Comparison of ENCODE assay signal across 33 mouse cellular contexts in the genomic region with DNA sequence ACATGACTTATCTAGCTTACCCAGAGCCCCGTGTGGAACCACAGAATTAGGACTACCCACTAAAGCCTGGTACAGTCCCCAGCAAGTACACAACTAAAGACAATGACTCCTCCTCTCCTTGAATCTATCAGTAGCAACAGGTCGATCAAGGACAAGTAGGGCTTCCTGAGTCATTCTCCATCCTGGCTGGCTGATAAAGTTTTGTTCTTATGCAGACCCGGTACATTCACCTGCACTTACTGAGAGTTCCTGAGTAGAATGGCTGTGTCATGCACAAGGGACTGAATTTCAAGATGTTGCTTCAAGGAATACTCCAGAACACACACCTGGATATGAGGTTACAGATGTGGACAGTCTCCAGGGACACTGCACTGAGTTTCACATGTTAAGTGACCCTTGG. TPM values are rescaled to one million over a fixed set of nuclear protein-coding genes. Genes with fewer than 3 reads are reported as not detected.
"Had no signal": no experiment of that assay in that cellular context is flagged by ENCODE, and none has a peak within 500 bp of the region (broad histone marks: within the 10 kb centered on the region; RNA-seq: fewer than 3 reads in every experiment).

No protein-coding gene starts in this region.

- DNase-seq: cerebellum, adult 9-11 months; cerebellum, postnatal 10 days; cerebellum, postnatal 14 days; cerebellum, postnatal 25 days; cerebellum, postnatal 36 days; embryo, embryonic 11 days; forebrain, postnatal 0 days; gastrocnemius, adult 2 months; gastrocnemius, postnatal 10 days; gastrocnemius, postnatal 14 days; gastrocnemius, postnatal 25 days; gastrocnemius, postnatal 36 days; heart, adult 11 months; heart, adult 18-20 months; heart, adult 2 months had no signal

- H3K36me3 ChIP-seq: embryonic facial prominence, embryonic 10.5 days; embryonic facial prominence, embryonic 12.5 days; embryonic facial prominence, embryonic 13.5 days; embryonic facial prominence, embryonic 15.5 days; forebrain, embryonic 10.5 days; forebrain, embryonic 12.5 days; forebrain, embryonic 15.5 days had no signal

- H3K4me2 ChIP-seq: embryonic facial prominence, embryonic 12.5 days; embryonic facial prominence, embryonic 13.5 days; embryonic facial prominence, embryonic 15.5 days; forebrain, embryonic 12.5 days; forebrain, embryonic 13.5 days; forebrain, embryonic 15.5 days had no signal

- ATAC-seq: forebrain, embryonic 13.5 days; forebrain, embryonic 14.5 days; forebrain, embryonic 15.5 days; forebrain, embryonic 16.5 days; forebrain, postnatal 0 days had no signal

- H3K9me3 ChIP-seq: embryonic facial prominence, embryonic 10.5 days; embryonic facial prominence, embryonic 12.5 days; embryonic facial prominence, embryonic 13.5 days; embryonic facial prominence, embryonic 15.5 days; forebrain, embryonic 12.5 days; forebrain, embryonic 13.5 days; forebrain, embryonic 15.5 days had no signal

- H3K27me3 ChIP-seq: embryonic facial prominence, embryonic 12.5 days; embryonic facial prominence, embryonic 13.5 days; embryonic facial prominence, embryonic 15.5 days had no signal

- H3K4me3 ChIP-seq: embryonic facial prominence, embryonic 10.5 days; embryonic facial prominence, embryonic 12.5 days; embryonic facial prominence, embryonic 13.5 days; embryonic facial prominence, embryonic 15.5 days; erythroblast, embryonic 14.5 days; forebrain, embryonic 10.5 days; forebrain, embryonic 12.5 days; forebrain, embryonic 13.5 days; forebrain, embryonic 15.5 days; gastrocnemius, adult 2 months; heart, adult 2 months had no signal

- H3K9ac ChIP-seq: embryonic facial prominence, embryonic 12.5 days; embryonic facial prominence, embryonic 13.5 days; embryonic facial prominence, embryonic 15.5 days; forebrain, embryonic 12.5 days; forebrain, embryonic 13.5 days; forebrain, embryonic 15.5 days; forebrain, postnatal 0 days had no signal

- H3K27ac ChIP-seq: embryonic facial prominence, embryonic 10.5 days; embryonic facial prominence, embryonic 12.5 days; embryonic facial prominence, embryonic 13.5 days; embryonic facial prominence, embryonic 15.5 days; forebrain, embryonic 10.5 days; forebrain, embryonic 12.5 days; forebrain, embryonic 13.5 days; forebrain, embryonic 15.5 days; gastrocnemius, adult 2 months; heart, adult 2 months had no signal

RNA-seq across cellular contexts. Expression of a gene that starts 1.8 kb away (rescaled TPM):
- polyA plus RNA-seq: erythroblast, embryonic 14.5 days had no signal

RNA-seq across cellular contexts. Expression of a gene that starts 9.6 kb away (rescaled TPM):
- total RNA-seq: gastrocnemius, adult 18-20 months; gastrocnemius, adult 2 months; gastrocnemius, adult 8-10 months had no signal
- polyA plus RNA-seq: erythroblast, embryonic 14.5 days had no signal

RNA-seq across cellular contexts. Expression of a gene that starts 51.7 kb away (rescaled TPM):
- total RNA-seq: gastrocnemius, adult 18-20 months; gastrocnemius, adult 2 months; gastrocnemius, postnatal 14 days; gastrocnemius, postnatal 36 days; granulocyte monocyte progenitor cell, adult 5-6 weeks; heart, adult 8-10 months had no signal
- polyA plus RNA-seq: cortical plate, adult 2 months; embryonic facial prominence, embryonic 10.5 days; embryonic facial prominence, embryonic 11.5 days; embryonic facial prominence, embryonic 12.5 days; embryonic facial prominence, embryonic 13.5 days; erythroblast, embryonic 14.5 days; forebrain, embryonic 10.5 days; forebrain, embryonic 11.5 days; forebrain, embryonic 12.5 days; forebrain, embryonic 13.5 days; forebrain, embryonic 16.5 days had no signal
